Mouse (Mus musculus) central nervous system, embryonic 11.5 days (tissue): ENCODE results near the gene Pla2g7. TPM values are rescaled to one million over a fixed set of nuclear protein-coding genes. Genes with fewer than 3 reads are reported as not detected.

Experiments
- polyA plus RNA-seq: library from polyadenylated mRNA; depleted of rRNA; stranded (reverse); fragments of >200 nt; gene quantifications from 2 replicates; pipeline ENCODE4 v1.2.3, GENCODE M21; 2012; rRNA removed

Pla2g7 gene
- 2.5 and 3.3 TPM in 2 replicates for polyA plus RNA-seq

DNA sequence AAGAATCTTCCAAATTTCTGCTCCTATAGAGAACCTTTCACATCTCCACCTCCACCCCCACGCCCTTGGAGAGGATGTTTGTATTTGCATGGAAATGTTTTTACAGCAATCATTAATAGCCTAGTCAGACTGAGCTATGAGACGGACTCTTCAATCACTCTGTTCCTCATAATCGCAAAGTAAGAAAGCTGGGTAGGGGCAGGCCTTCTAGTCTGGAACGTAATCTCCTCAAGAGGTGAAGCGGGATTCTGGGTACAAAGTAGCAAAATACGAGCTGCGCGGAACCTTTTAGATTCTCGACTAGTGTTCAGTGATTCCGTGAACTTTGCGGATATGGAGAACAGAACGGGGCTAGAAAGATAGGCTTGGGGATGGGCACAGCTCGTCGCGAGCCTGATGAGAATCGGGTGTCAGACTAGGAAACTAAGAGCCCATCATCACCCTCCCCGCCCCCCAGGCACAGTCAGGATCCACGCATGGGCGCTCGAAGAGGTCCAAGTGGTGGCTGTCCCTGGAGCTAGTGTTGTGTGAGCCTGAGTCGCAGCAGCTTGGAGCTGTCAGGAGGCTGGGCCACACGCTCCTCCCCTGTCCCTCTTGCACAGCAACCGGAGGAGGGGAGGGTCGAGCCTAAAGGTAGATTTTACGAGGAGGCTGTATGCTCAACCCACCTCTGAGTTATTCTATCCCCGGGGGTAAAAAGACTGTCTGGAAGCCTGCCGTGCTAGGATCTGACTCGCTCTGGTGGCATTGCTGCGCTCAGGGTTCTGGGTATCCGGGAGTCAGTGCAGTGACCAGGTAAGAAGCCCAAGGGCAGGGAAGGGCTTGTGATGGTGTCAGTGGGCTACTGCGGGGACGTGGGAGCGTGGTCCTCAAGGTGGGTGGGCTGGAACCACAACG, at the start of gene Pla2g7:
Pla2g7 (plus strand) TSS at position 107 of the 897 bp plus-strand sequence.

DNA sequence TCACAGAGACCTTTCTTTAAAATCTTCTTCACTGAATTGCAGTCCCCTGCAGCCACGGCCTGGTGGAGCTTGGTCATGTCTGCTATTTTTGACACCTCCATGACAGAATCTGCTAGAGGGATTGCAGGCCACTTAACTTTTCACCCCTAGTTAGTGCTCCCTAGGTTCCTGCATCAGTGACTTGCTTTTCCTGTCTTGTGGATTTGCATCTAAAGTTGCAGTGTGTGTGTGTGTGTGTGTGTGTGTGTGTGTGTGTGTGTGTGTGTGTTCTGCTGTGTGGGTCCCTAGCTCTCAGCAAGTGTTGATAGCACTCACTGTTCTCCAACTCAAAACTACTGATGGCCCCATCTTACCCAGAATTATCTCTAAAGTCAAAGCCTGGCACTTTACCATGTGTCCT, 24.4 kb upstream of the Pla2g7 start, which contains the start of gene Ankrd66:
Ankrd66 (minus strand) TSS at position 101 of the 400 bp plus-strand sequence.

DNA sequence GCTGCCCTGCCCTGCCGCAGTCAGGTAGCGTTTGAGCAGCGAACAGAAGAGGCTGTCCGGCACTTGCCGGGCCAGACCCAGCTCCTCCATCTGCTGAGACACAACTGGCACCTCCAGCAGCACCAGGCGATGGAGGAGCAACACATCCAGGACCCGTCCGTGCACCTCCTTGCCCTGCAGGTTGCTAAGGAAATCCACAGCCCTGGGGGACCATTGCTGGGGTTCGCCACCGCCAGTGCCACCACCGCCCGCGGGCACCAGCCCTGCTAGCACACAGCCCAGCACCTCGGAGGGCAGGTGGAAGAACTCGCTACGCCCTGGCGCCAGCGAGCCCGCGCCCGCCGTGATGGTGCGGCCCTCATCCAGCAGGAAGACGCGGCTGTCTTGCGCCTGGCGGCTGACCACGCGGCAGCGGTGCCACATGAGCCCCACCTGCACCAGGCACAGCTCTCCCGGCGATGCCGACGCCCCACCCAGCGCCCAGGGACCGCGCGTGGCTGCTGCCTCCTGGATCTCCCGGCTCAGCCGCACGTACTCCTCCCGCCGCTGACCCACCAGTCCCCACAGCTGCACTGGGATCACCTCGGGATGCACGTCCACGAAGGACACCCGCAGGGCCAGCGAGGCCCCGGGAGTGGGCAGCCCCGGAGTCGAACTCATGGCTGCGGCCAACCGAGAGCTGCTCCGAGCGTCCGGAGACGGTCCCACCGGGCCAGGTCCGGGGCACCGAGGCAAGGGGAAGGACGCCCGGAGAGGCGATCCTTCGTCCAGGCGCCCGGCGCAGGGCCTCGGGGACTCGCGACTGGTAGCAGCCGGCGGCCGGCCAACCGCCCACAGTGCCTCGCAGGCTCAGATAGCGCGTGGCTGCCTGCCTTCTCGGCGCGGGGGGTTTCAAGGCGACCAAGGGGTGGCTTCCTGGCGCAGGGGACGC, 61.9 kb downstream of the Pla2g7 start, which contains the start of gene Tdrd6:
Tdrd6 (minus strand) TSS at position 804 of the 931 bp plus-strand sequence.

Other genes with a start within 250 kb of the Pla2g7 start
- 4.5 and 9.3 TPM in 2 replicates for gene Adgrf5, start 207.6 kb upstream of the Pla2g7 start, polyA plus RNA-seq
- gene Mep1a, start 65.3 kb upstream of the Pla2g7 start, polyA plus RNA-seq, result 0.02 and 0.05 TPM in 2 replicates
- gene Ankrd66, start 24.5 kb upstream of the Pla2g7 start, polyA plus RNA-seq, result 0.16 and 0.24 TPM in 2 replicates
- 0.43 and 0.89 TPM in 2 replicates for gene Tdrd6, start 62.2 kb downstream of the Pla2g7 start, polyA plus RNA-seq
- gene Slc25a27, start 99.1 kb downstream of the Pla2g7 start, polyA plus RNA-seq, result 41.2 and 43.7 TPM in 2 replicates
- 9.1 and 11.4 TPM in 2 replicates for gene Cyp39a1, start 99.3 kb downstream of the Pla2g7 start, polyA plus RNA-seq
- 12.5 and 13.4 TPM in 2 replicates for gene Rcan2, start 233.3 kb downstream of the Pla2g7 start, polyA plus RNA-seq